Mouse (Mus musculus): ENCODE measurements around the gene Sde2. TPM values are rescaled to one million over a fixed set of nuclear protein-coding genes. Genes with fewer than 3 reads are reported as not detected.
A peak's percentile ranks its signal among the peaks of the same experiment; 100 is the strongest.

Sde2 gene
- total RNA-seq, 1 experiment: 39.6 TPM

GRCm38 (mm10) chr1:180858763-180859162, 7.8 kb downstream of the Sde2 start:
- DNase-seq (ENCODE audit: low read depth, low spot score): no peak
- no peaks in the 10 kb centered on the region for H3K4me1 ChIP-seq (ENCODE audit: control insufficient read depth in 2 of 2, insufficient read depth in 2 of 2, low read length in 2 of 2, poor library complexity in 1 of 2)
- H3K9ac ChIP-seq (ENCODE audit: insufficient read depth, low read depth, low read length, poor library complexity, severe bottlenecking): no peak overlapping the region
- TF ChIP-seq HCFC1 (IDR thresholded peaks at IDR 0.05; ENCODE audit: borderline replicate concordance, insufficient read depth, low read length) (no peak), CHD2 (IDR thresholded peaks at IDR 0.05; ENCODE audit: low read depth, low read length) (no peak), ZNF384 (IDR thresholded peaks at IDR 0.05; ENCODE audit: low read depth, low read length) (no peak), ZC3H11A (IDR thresholded peaks at IDR 0.05; ENCODE audit: borderline replicate concordance, low read depth, low read length) (no peak), MAFK (IDR thresholded peaks at IDR 0.05; ENCODE audit: insufficient read depth, low read depth, low read length) (no peak)
- H3K4me3 ChIP-seq (ENCODE audit: insufficient read depth in 1 of 2, low read depth in 1 of 2, low read length in 2 of 2, poor library complexity in 1 of 2, severe bottlenecking in 1 of 2): no peak overlapping the region
- H3K9me3 ChIP-seq (ENCODE audit: control insufficient read depth, insufficient read depth, low read depth, low read length): no peaks in the 10 kb centered on the region
- H3K27ac ChIP-seq (ENCODE audit: insufficient read depth, low read depth, low read length, poor library complexity, severe bottlenecking): no peak overlapping the region
- peaks cover 61% of the 10 kb centered on the region for H3K36me3 ChIP-seq (ENCODE audit: control insufficient read depth, insufficient read depth, low read length, poor library complexity, severe bottlenecking)
- in situ Hi-C loops (cut with MboI; ENCODE audit: low sequenced_read_pairs in 2 of 2, unreplicated experiment in 2 of 2): no loop called here

GRCm38 (mm10) chr1:180860030-180860429, 9.1 kb downstream of the Sde2 start:
- Histone ChIP-seq H3K4me1 (ENCODE audit: control insufficient read depth in 2 of 2, insufficient read depth in 2 of 2, low read length in 2 of 2, poor library complexity in 1 of 2) (peaks cover 2 to 5% of the 10 kb centered on the region in 2 experiments; a peak in 2 of 4 replicates), H3K27ac (ENCODE audit: insufficient read depth, low read depth, low read length, poor library complexity, severe bottlenecking) (no peak overlapping the region), H3K4me3 (ENCODE audit: insufficient read depth in 1 of 2, low read depth in 1 of 2, low read length in 2 of 2, poor library complexity in 1 of 2, severe bottlenecking in 1 of 2) (no peak overlapping the region), H3K36me3 (ENCODE audit: control insufficient read depth, insufficient read depth, low read length, poor library complexity, severe bottlenecking) (peaks cover 69% of the 10 kb centered on the region), H3K9ac (ENCODE audit: insufficient read depth, low read depth, low read length, poor library complexity, severe bottlenecking) (no peak overlapping the region), H3K9me3 (ENCODE audit: control insufficient read depth, insufficient read depth, low read depth, low read length) (no peaks in the 10 kb centered on the region)
- in situ Hi-C loops (cut with MboI; ENCODE audit: low sequenced_read_pairs in 2 of 2, unreplicated experiment in 2 of 2): no loop called here
- TF ChIP-seq CHD2 (IDR thresholded peaks at IDR 0.05; ENCODE audit: low read depth, low read length) (no peak), ZC3H11A (IDR thresholded peaks at IDR 0.05; ENCODE audit: borderline replicate concordance, low read depth, low read length) (no peak), MAFK (IDR thresholded peaks at IDR 0.05; ENCODE audit: insufficient read depth, low read depth, low read length) (no peak), ZNF384 (IDR thresholded peaks at IDR 0.05; ENCODE audit: low read depth, low read length) (no peak), HCFC1 (IDR thresholded peaks at IDR 0.05; ENCODE audit: borderline replicate concordance, insufficient read depth, low read length) (no peak)
- no peak for DNase-seq (ENCODE audit: low read depth, low spot score)

- Histone ChIP-seq H3K36me3 (ENCODE audit: control insufficient read depth, insufficient read depth, low read length, poor library complexity, severe bottlenecking) (peaks cover 64% of the 10 kb centered on the region), H3K9me3 (ENCODE audit: control insufficient read depth, insufficient read depth, low read depth, low read length) (no peaks in the 10 kb centered on the region), H3K9ac (ENCODE audit: insufficient read depth, low read depth, low read length, poor library complexity, severe bottlenecking) (no peak overlapping the region), H3K4me1 (ENCODE audit: control insufficient read depth in 2 of 2, insufficient read depth in 2 of 2, low read length in 2 of 2, poor library complexity in 1 of 2) (peaks cover 3 to 9% of the 10 kb centered on the region in 2 experiments; a peak in 3 of 4 replicates), H3K4me3 (ENCODE audit: insufficient read depth in 1 of 2, low read depth in 1 of 2, low read length in 2 of 2, poor library complexity in 1 of 2, severe bottlenecking in 1 of 2) (no peak overlapping the region), H3K27ac (ENCODE audit: insufficient read depth, low read depth, low read length, poor library complexity, severe bottlenecking) (no peak overlapping the region)
- peak; percentile 48 for DNase-seq (ENCODE audit: low read depth, low spot score)
- TF ChIP-seq ZC3H11A (IDR thresholded peaks at IDR 0.05; ENCODE audit: borderline replicate concordance, low read depth, low read length) (no peak), HCFC1 (IDR thresholded peaks at IDR 0.05; ENCODE audit: borderline replicate concordance, insufficient read depth, low read length) (no peak), ZNF384 (IDR thresholded peaks at IDR 0.05; ENCODE audit: low read depth, low read length) (no peak)
- in situ Hi-C loops (cut with MboI; ENCODE audit: low sequenced_read_pairs in 2 of 2, unreplicated experiment in 2 of 2): no loop called here
These were observed 12.7 kb downstream of the Sde2 start for GRCm38 (mm10) chr1:180863606-180864005.

- DNase-seq (ENCODE audit: low read depth, low spot score): no peak
- H3K9ac ChIP-seq (ENCODE audit: insufficient read depth, low read depth, low read length, poor library complexity, severe bottlenecking): no peak overlapping the region
- H3K9me3 ChIP-seq (ENCODE audit: control insufficient read depth, insufficient read depth, low read depth, low read length): no peaks in the 10 kb centered on the region
- H3K4me3 ChIP-seq (ENCODE audit: insufficient read depth in 1 of 2, low read depth in 1 of 2, low read length in 2 of 2, poor library complexity in 1 of 2, severe bottlenecking in 1 of 2): no peak overlapping the region
- TF ChIP-seq CHD2 (IDR thresholded peaks at IDR 0.05; ENCODE audit: low read depth, low read length) (no peak), ZC3H11A (IDR thresholded peaks at IDR 0.05; ENCODE audit: borderline replicate concordance, low read depth, low read length) (no peak), MAFK (IDR thresholded peaks at IDR 0.05; ENCODE audit: insufficient read depth, low read depth, low read length) (no peak), HCFC1 (IDR thresholded peaks at IDR 0.05; ENCODE audit: borderline replicate concordance, insufficient read depth, low read length) (no peak), ZNF384 (IDR thresholded peaks at IDR 0.05; ENCODE audit: low read depth, low read length) (no peak)
- peaks cover 46% of the 10 kb centered on the region for H3K36me3 ChIP-seq (ENCODE audit: control insufficient read depth, insufficient read depth, low read length, poor library complexity, severe bottlenecking)
- in situ Hi-C loops (cut with MboI; ENCODE audit: low sequenced_read_pairs in 2 of 2, unreplicated experiment in 2 of 2): no loop called here
- H3K4me1 ChIP-seq (ENCODE audit: control insufficient read depth in 2 of 2, insufficient read depth in 2 of 2, low read length in 2 of 2, poor library complexity in 1 of 2): peaks cover 9 to 14% of the 10 kb centered on the region in 2 experiments; a peak in 3 of 4 replicates
- no peak overlapping the region for H3K27ac ChIP-seq (ENCODE audit: insufficient read depth, low read depth, low read length, poor library complexity, severe bottlenecking)
These were observed 15.1 kb downstream of the Sde2 start for GRCm38 (mm10) chr1:180866001-180866400.

- Histone ChIP-seq H3K27ac (ENCODE audit: insufficient read depth, low read depth, low read length, poor library complexity, severe bottlenecking) (no peak overlapping the region), H3K4me3 (ENCODE audit: insufficient read depth in 1 of 2, low read depth in 1 of 2, low read length in 2 of 2, poor library complexity in 1 of 2, severe bottlenecking in 1 of 2) (no peak overlapping the region), H3K4me1 (ENCODE audit: control insufficient read depth in 2 of 2, insufficient read depth in 2 of 2, low read length in 2 of 2, poor library complexity in 1 of 2) (peaks cover 7 to 20% of the 10 kb centered on the region in 2 experiments; a peak in 3 of 4 replicates), H3K9ac (ENCODE audit: insufficient read depth, low read depth, low read length, poor library complexity, severe bottlenecking) (no peak overlapping the region), H3K36me3 (ENCODE audit: control insufficient read depth, insufficient read depth, low read length, poor library complexity, severe bottlenecking) (peaks cover 18% of the 10 kb centered on the region), H3K9me3 (ENCODE audit: control insufficient read depth, insufficient read depth, low read depth, low read length) (no peaks in the 10 kb centered on the region)
- DNase-seq (ENCODE audit: low read depth, low spot score): no peak
- in situ Hi-C loops (cut with MboI; ENCODE audit: low sequenced_read_pairs in 2 of 2, unreplicated experiment in 2 of 2): no loop called here
- TF ChIP-seq HCFC1 (IDR thresholded peaks at IDR 0.05; ENCODE audit: borderline replicate concordance, insufficient read depth, low read length) (no peak), CHD2 (IDR thresholded peaks at IDR 0.05; ENCODE audit: low read depth, low read length) (no peak), MAFK (IDR thresholded peaks at IDR 0.05; ENCODE audit: insufficient read depth, low read depth, low read length) (no peak), ZC3H11A (IDR thresholded peaks at IDR 0.05; ENCODE audit: borderline replicate concordance, low read depth, low read length) (no peak), ZNF384 (IDR thresholded peaks at IDR 0.05; ENCODE audit: low read depth, low read length) (no peak)
These were observed 19.3 kb downstream of the Sde2 start for GRCm38 (mm10) chr1:180870122-180870650.
